Mouse (Mus musculus) left cerebral cortex, adult 11 months (tissue): Measurements from ENCODE around the gene Irs2.

ENCODE experiments used
- DNase-seq: peaks from one replicate; pipeline ENCODE4 v3.0.0; 2022; ENCODE audit warnings: low spot score

The Irs2 gene

GRCm38 (mm10) chr8:10952706-10953105 lies 55.6 kb downstream of the Irs2 start:
- DNase-seq, result no peak

GRCm38 (mm10) chr8:10952235-10952634 lies 56.0 kb downstream of the Irs2 start:
- DNase-seq, result no peak

GRCm38 (mm10) chr8:10951567-10951966 lies 56.7 kb downstream of the Irs2 start:
- DNase-seq, result no peak

- DNase-seq, result peak; percentile 36
Observed at GRCm38 (mm10) chr8:10945939-10946740, 62.1 kb downstream of the Irs2 start.

- no peak for DNase-seq
Observed at GRCm38 (mm10) chr8:10945490-10945889, 62.8 kb downstream of the Irs2 start.

- no peak for DNase-seq
Observed at GRCm38 (mm10) chr8:10943314-10944060, 64.8 kb downstream of the Irs2 start.

- DNase-seq, result no peak
Observed at GRCm38 (mm10) chr8:10939883-10940282, 68.4 kb downstream of the Irs2 start.

GRCm38 (mm10) chr8:10939210-10939782 lies 69.0 kb downstream of the Irs2 start:
- DNase-seq, result no peak

GRCm38 (mm10) chr8:10938284-10938683 lies 70.0 kb downstream of the Irs2 start:
- DNase-seq, result no peak

GRCm38 (mm10) chr8:10936646-10937045 lies 71.6 kb downstream of the Irs2 start:
- no peak for DNase-seq

- DNase-seq, result no peak
Observed at GRCm38 (mm10) chr8:10935231-10935630, 73.0 kb downstream of the Irs2 start.
